Mouse (Mus musculus) hindbrain, embryonic 11.5 days (tissue): Measurements from ENCODE around the gene Neto2. TPM values are rescaled to one million over a fixed set of nuclear protein-coding genes. Genes with fewer than 3 reads are reported as not detected.

Experiments used
- ATAC-seq: fragments of 200-750 bp; cut with Nextera tagmentation; 2 replicates; pipeline ENCODE4 v1.8.0; 2017; ENCODE audit warnings: mild to moderate bottlenecking, moderate TSS enrichment, moderate library complexity; ENCODE audit not compliant: low FRiP score
- DNase-seq: peaks from one replicate; pipeline ENCODE4 v3.0.0-alpha.2; 2015; ENCODE audit warnings: low spot score
- H3K27ac ChIP-seq: fragments of 300-500 bp; sonication (generic); 2 replicates; pipeline ENCODE4 v1.5.1; 2014; ENCODE audit warnings: mild to moderate bottlenecking, low read depth, low read length
- H3K27me3 ChIP-seq: fragments of 300-500 bp; sonication (generic); 2 replicates; pipeline ENCODE4 v1.6.1; 2014; ENCODE audit warnings: mild to moderate bottlenecking, low read length, moderate library complexity, mixed read lengths; ENCODE audit not compliant: control insufficient read depth, insufficient read depth
- H3K36me3 ChIP-seq: fragments of 300-500 bp; sonication (generic); 2 replicates; pipeline ENCODE4 v1.6.1; 2014; ENCODE audit warnings: mild to moderate bottlenecking, low read length, moderate library complexity, mixed read lengths; ENCODE audit not compliant: control insufficient read depth, insufficient read depth
- H3K4me1 ChIP-seq: fragments of 300-500 bp; sonication (generic); replicated peaks from 2 replicates; pipeline ENCODE4 v1.6.1; 2014; ENCODE audit warnings: low read length, mixed read lengths; ENCODE audit not compliant: control insufficient read depth, insufficient read depth
- H3K4me2 ChIP-seq: fragments of 300-500 bp; sonication (generic); replicated peaks from 2 replicates; pipeline ENCODE4 v1.6.1; 2014; ENCODE audit warnings: mild to moderate bottlenecking, low read depth, low read length
- H3K4me3 ChIP-seq: fragments of 300-500 bp; sonication (generic); 2 replicates; pipeline ENCODE4 v1.5.1; 2014; ENCODE audit warnings: low read depth, low read length
- H3K9ac ChIP-seq: fragments of 300-500 bp; sonication (generic); 2 replicates; pipeline ENCODE4 v1.6.1; 2014; ENCODE audit warnings: low read depth, low read length
- H3K9me3 ChIP-seq: fragments of 300-500 bp; sonication (generic); 2 replicates; pipeline ENCODE4 v1.6.1; 2016; ENCODE audit warnings: low read length; ENCODE audit not compliant: control insufficient read depth
- WGBS: fragments of 180-500 bp; shearing (Covaris S2); extraction: QIAGEN DNeasy Blood & Tissue Kit; methylation state at CpG from one replicate; pipeline ENCODE4 v1.1.7; 2014; 5-methylcytosine and 5-hydroxymethylcytosine counted together
- polyA plus RNA-seq: library from polyadenylated mRNA; unstranded; fragments of >200 nt; fragmentation: Nextera tagmentation; extraction: Ambion mirVana; gene quantifications from 2 replicates; pipeline ENCODE4 v1.2.1, GENCODE M21; 2014

Neto2 gene
- polyA plus RNA-seq, 1 experiment from 2014 or later, result 33.2 TPM

GRCm38 (mm10) chr8:85594983-85595382 is 105.7 kb downstream of the Neto2 start:
- H3K4me3 ChIP-seq, result no peak overlapping the region
- no peak overlapping the region for H3K9ac ChIP-seq
- DNase-seq (no peak), ATAC-seq (no peak)
- H3K9me3 ChIP-seq, result no peaks in the 10 kb centered on the region
- no peaks in the 10 kb centered on the region for H3K27me3 ChIP-seq
- WGBS, result 34% methylated on average over 2 of the region's 3 CpGs
- no peak overlapping the region for H3K4me2 ChIP-seq
- H3K4me1 ChIP-seq, result no peaks in the 10 kb centered on the region
- H3K27ac ChIP-seq, result no peak overlapping the region
- H3K36me3 ChIP-seq, result no peaks in the 10 kb centered on the region

GRCm38 (mm10) chr8:85593324-85593723 is 107.4 kb downstream of the Neto2 start:
- Histone ChIP-seq H3K4me1 (no peaks in the 10 kb centered on the region), H3K27me3 (no peaks in the 10 kb centered on the region), H3K27ac (no peak overlapping the region), H3K9me3 (no peaks in the 10 kb centered on the region), H3K4me3 (no peak overlapping the region), H3K4me2 (no peak overlapping the region), H3K36me3 (no peaks in the 10 kb centered on the region), H3K9ac (no peak overlapping the region)
- 95% methylated on average over 3 of the region's 3 CpGs for WGBS
- ATAC-seq (no peak), DNase-seq (no peak)

GRCm38 (mm10) chr8:85591532-85591931 is 109.2 kb downstream of the Neto2 start:
- 93% methylated on average over 1 of the region's 1 CpGs for WGBS

GRCm38 (mm10) chr8:85590258-85590657 is 110.5 kb downstream of the Neto2 start:
- Histone ChIP-seq H3K4me1 (no peaks in the 10 kb centered on the region), H3K27me3 (no peaks in the 10 kb centered on the region), H3K27ac (no peak overlapping the region), H3K36me3 (no peaks in the 10 kb centered on the region), H3K4me2 (no peak overlapping the region), H3K4me3 (no peak overlapping the region), H3K9ac (no peak overlapping the region), H3K9me3 (no peaks in the 10 kb centered on the region)
- no peak for DNase-seq
- WGBS, result 71% methylated on average over 1 of the region's 1 CpGs
- no peak for ATAC-seq

More at GRCm38 (mm10) chr8:85591532-85591931, 109.2 kb downstream of the Neto2 start:
- Histone ChIP-seq H3K4me2 (no peak overlapping the region), H3K9me3 (no peaks in the 10 kb centered on the region), H3K27ac (no peak overlapping the region), H3K27me3 (no peaks in the 10 kb centered on the region), H3K4me1 (no peaks in the 10 kb centered on the region), H3K36me3 (no peaks in the 10 kb centered on the region), H3K9ac (no peak overlapping the region), H3K4me3 (no peak overlapping the region)
- ATAC-seq, result no peak
- no peak for DNase-seq

GRCm38 (mm10) chr8:85588596-85588995 is 112.1 kb downstream of the Neto2 start:
- no peak for DNase-seq
- Histone ChIP-seq H3K27ac (no peak overlapping the region), H3K9ac (no peak overlapping the region), H3K27me3 (no peaks in the 10 kb centered on the region), H3K36me3 (no peaks in the 10 kb centered on the region), H3K4me1 (no peaks in the 10 kb centered on the region), H3K4me2 (no peak overlapping the region), H3K9me3 (no peaks in the 10 kb centered on the region), H3K4me3 (no peak overlapping the region)
- no peak for ATAC-seq
- WGBS, result 75% methylated on average over 2 of the region's 2 CpGs

Other genes with a start within 250 kb of the Neto2 start
- gene Gpt2, start 208.3 kb downstream of the Neto2 start, polyA plus RNA-seq, result 35.4 and 37.1 TPM in 2 replicates
- 209 and 215 TPM in 2 replicates for gene Dnaja2, start 145.6 kb downstream of the Neto2 start, polyA plus RNA-seq
- gene Itfg1, start 140.0 kb upstream of the Neto2 start, polyA plus RNA-seq, result 110 and 111 TPM in 2 replicates
- gene Phkb, start 140.0 kb upstream of the Neto2 start, polyA plus RNA-seq, result 51.5 and 54.3 TPM in 2 replicates